Mouse (Mus musculus) adrenal gland, postnatal 4 days (tissue): ENCODE results near the gene Stx1a. TPM values are rescaled to one million over a fixed set of nuclear protein-coding genes. Genes with fewer than 3 reads are reported as not detected.

Experiments
- DNase-seq, 2 experiments: peaks; one replicate each; pipeline ENCODE4 v3.0.0; 2021 to 2022; ENCODE audit warnings: low spot score in 2 of 2, mixed read lengths in 2 of 2
- total RNA-seq, 2 experiments: library from RNA; stranded (reverse); gene quantifications; 2 replicates each; pipeline ENCODE4 v1.2.3; 2021

The Stx1a gene
- total RNA-seq, 2 experiments from 2014 or later = 17.5 to 20.3 TPM

- no peak for DNase-seq
These were observed 15.3 kb upstream of the Stx1a start for GRCm38 (mm10) chr5:135007802-135008571.

GRCm38 (mm10) chr5:135008671-135009589, 14.4 kb upstream of the Stx1a start, which contains the start of gene Abhd11:
Gene Abhd11 (plus strand): TSS chr5:135009152.
- DNase-seq = peak; percentile 68 to 90

- peak; percentile 55 to 83 for DNase-seq
These were observed 13.5 kb upstream of the Stx1a start for GRCm38 (mm10) chr5:135009590-135010319.

GRCm38 (mm10) chr5:135010320-135010709, 13.0 kb upstream of the Stx1a start:
- DNase-seq = no peak

- DNase-seq = no peak
These were observed 12.2 kb upstream of the Stx1a start for GRCm38 (mm10) chr5:135010841-135011743.

- no peak for DNase-seq
These were observed 11.3 kb upstream of the Stx1a start for GRCm38 (mm10) chr5:135011809-135012613.

- peak; percentile 61 to 67 for DNase-seq
These were observed 10.4 kb upstream of the Stx1a start for GRCm38 (mm10) chr5:135012671-135013441.

GRCm38 (mm10) chr5:135015497-135015896, 7.8 kb upstream of the Stx1a start:
- DNase-seq = peak; percentile 74 to 77

- DNase-seq = no peak
These were observed 7.0 kb upstream of the Stx1a start for GRCm38 (mm10) chr5:135016224-135016759.

- peak in 1 of 2 experiments; percentile 50 for DNase-seq
These were observed 1.5 kb upstream of the Stx1a start for GRCm38 (mm10) chr5:135021814-135022213.

GRCm38 (mm10) chr5:135024665-135025224, 1.5 kb downstream of the Stx1a start:
- DNase-seq = no peak

- DNase-seq = no peak
These were observed 2.6 kb downstream of the Stx1a start for GRCm38 (mm10) chr5:135025899-135026298.

GRCm38 (mm10) chr5:135029007-135029854, 5.9 kb downstream of the Stx1a start:
- peak in 1 of 2 experiments; percentile 49 for DNase-seq

GRCm38 (mm10) chr5:135032581-135032980, 9.3 kb downstream of the Stx1a start:
- no peak for DNase-seq

GRCm38 (mm10) chr5:135034593-135034992, 11.3 kb downstream of the Stx1a start:
- no peak for DNase-seq

GRCm38 (mm10) chr5:135035608-135036359, 12.5 kb downstream of the Stx1a start:
- DNase-seq = no peak
